Mouse (Mus musculus): ENCODE measurements around the gene Rdh9.

- TF ChIP-seq CTCF (IDR thresholded peaks at IDR 0.05; ENCODE audit: low read depth, low read length) (no peak), GATA1 (IDR thresholded peaks at IDR 0.05; ENCODE audit: borderline replicate concordance, low read length) (no peak), POLR2AphosphoS5 (IDR thresholded peaks at IDR 0.05; ENCODE audit: insufficient replicate concordance, low read depth, low read length) (no peak)
Observed at GRCm38 (mm10) chr10:127825386-127825785, 49.2 kb downstream of the Rdh9 start.

Measured in G1E (cell line).